Mouse (Mus musculus) monocyte, adult 5-6 weeks (primary cell): ENCODE data around the gene Ltc4s. TPM values are rescaled to one million over a fixed set of nuclear protein-coding genes. Genes with fewer than 3 reads are reported as not detected.

Experiments
- ATAC-seq: fragments of 153-309, 156-312 bp; replicated peaks from 2 replicates; pipeline ENCODE4 v1.8.0; 2017; ENCODE audit warnings: mild to moderate bottlenecking; ENCODE audit not compliant: low TSS enrichment, insufficient number of reproducible peaks, severe bottlenecking, poor library complexity, low FRiP score
- total RNA-seq: library from RNA; stranded (forward); fragments of 200-1000, 200-491, 200-594 nt; gene quantifications from 3 replicates; pipeline ENCODE4 v1.2.3, GENCODE M21; 2017

Ltc4s gene
- not detected in 3 replicates for total RNA-seq

- no peak for ATAC-seq
These were observed at the start of gene Ltc4s for GRCm38 (mm10) chr11:50238324-50238723. TSS of gene Ltc4s (minus strand) at chr11:50238616.

GRCm38 (mm10) chr11:50286428-50286827, 48.0 kb upstream of the Ltc4s start:
- peak; percentile 48; the same call in 1 of the 2 replicates for ATAC-seq

GRCm38 (mm10) chr11:50285696-50286095, 47.3 kb upstream of the Ltc4s start:
- no peak for ATAC-seq

- 0 out of 2 replicates have a peak, but pooled peaks have one; percentile 53 for ATAC-seq
These were observed 46.8 kb upstream of the Ltc4s start for GRCm38 (mm10) chr11:50285263-50285662.

- ATAC-seq, result no peak
These were observed 41.6 kb upstream of the Ltc4s start for GRCm38 (mm10) chr11:50280053-50280452.

GRCm38 (mm10) chr11:50279005-50279404, 40.6 kb upstream of the Ltc4s start:
- no peak for ATAC-seq

- ATAC-seq, result no peak
These were observed 39.3 kb upstream of the Ltc4s start for GRCm38 (mm10) chr11:50277706-50278105.

GRCm38 (mm10) chr11:50277025-50277424, 38.6 kb upstream of the Ltc4s start:
- ATAC-seq, result no peak

GRCm38 (mm10) chr11:50275568-50276151, 37.2 kb upstream of the Ltc4s start:
- peak; percentile 87 for ATAC-seq

GRCm38 (mm10) chr11:50275077-50275476, 36.7 kb upstream of the Ltc4s start:
- no peak for ATAC-seq

- ATAC-seq, result no peak
These were observed 34.4 kb upstream of the Ltc4s start for GRCm38 (mm10) chr11:50272819-50273218.

- ATAC-seq, result no peak
These were observed 31.5 kb upstream of the Ltc4s start for GRCm38 (mm10) chr11:50269885-50270284.

GRCm38 (mm10) chr11:50269163-50269562, 30.7 kb upstream of the Ltc4s start:
- 0 out of 2 replicates have a peak, but pooled peaks have one; percentile 41 for ATAC-seq

- ATAC-seq, result no peak
These were observed 28.6 kb upstream of the Ltc4s start for GRCm38 (mm10) chr11:50266997-50267396.

- no peak for ATAC-seq
These were observed 27.5 kb upstream of the Ltc4s start for GRCm38 (mm10) chr11:50265931-50266330.

GRCm38 (mm10) chr11:50263198-50263597, 24.8 kb upstream of the Ltc4s start:
- ATAC-seq, result no peak

GRCm38 (mm10) chr11:50262020-50262419, 23.6 kb upstream of the Ltc4s start:
- no peak for ATAC-seq

- ATAC-seq, result no peak
These were observed 19.9 kb upstream of the Ltc4s start for GRCm38 (mm10) chr11:50258310-50258709.

- no peak for ATAC-seq
These were observed 18.2 kb upstream of the Ltc4s start for GRCm38 (mm10) chr11:50256615-50257014.

- ATAC-seq, result no peak
These were observed 15.7 kb upstream of the Ltc4s start for GRCm38 (mm10) chr11:50254010-50254580.
